Mouse (Mus musculus) E14TG2a.4 (cell line): ENCODE data around the gene Zfp131.

Experiments
- CTCF ChIP-seq: conservative IDR thresholded peaks from 2 replicates; pipeline ENCODE4 v1.5.1; 2014; ENCODE audit warnings: low read length
- NANOG ChIP-seq: IDR thresholded peaks from 2 replicates; pipeline ENCODE4 v1.6.1; 2014; ENCODE audit warnings: borderline replicate concordance, low read length, mixed read lengths
- POU5F1 ChIP-seq: IDR thresholded peaks from 2 replicates; pipeline ENCODE4 v1.6.1; 2014; ENCODE audit warnings: low read length, borderline replicate concordance

- TF ChIP-seq CTCF (no peak), POU5F1 (no peak), NANOG (no peak)
Observed at GRCm38 (mm10) chr13:119810031-119810430, 19.3 kb upstream of the Zfp131 start.
